Mouse (Mus musculus): ENCODE measurements around the gene Patj. TPM values are rescaled to one million over a fixed set of nuclear protein-coding genes. Genes with fewer than 3 reads are reported as not detected.
A peak's percentile ranks its signal among the peaks of the same experiment; 100 is the strongest.
"Not testable (repeated sequence)": the region's sequence is repeated elsewhere in the genome, so short reads cannot be mapped to it uniquely, and the experiment has no call there.

Patj gene
- polyA plus RNA-seq, 1 experiment from 2014 or later = 13.3 TPM

DNA sequence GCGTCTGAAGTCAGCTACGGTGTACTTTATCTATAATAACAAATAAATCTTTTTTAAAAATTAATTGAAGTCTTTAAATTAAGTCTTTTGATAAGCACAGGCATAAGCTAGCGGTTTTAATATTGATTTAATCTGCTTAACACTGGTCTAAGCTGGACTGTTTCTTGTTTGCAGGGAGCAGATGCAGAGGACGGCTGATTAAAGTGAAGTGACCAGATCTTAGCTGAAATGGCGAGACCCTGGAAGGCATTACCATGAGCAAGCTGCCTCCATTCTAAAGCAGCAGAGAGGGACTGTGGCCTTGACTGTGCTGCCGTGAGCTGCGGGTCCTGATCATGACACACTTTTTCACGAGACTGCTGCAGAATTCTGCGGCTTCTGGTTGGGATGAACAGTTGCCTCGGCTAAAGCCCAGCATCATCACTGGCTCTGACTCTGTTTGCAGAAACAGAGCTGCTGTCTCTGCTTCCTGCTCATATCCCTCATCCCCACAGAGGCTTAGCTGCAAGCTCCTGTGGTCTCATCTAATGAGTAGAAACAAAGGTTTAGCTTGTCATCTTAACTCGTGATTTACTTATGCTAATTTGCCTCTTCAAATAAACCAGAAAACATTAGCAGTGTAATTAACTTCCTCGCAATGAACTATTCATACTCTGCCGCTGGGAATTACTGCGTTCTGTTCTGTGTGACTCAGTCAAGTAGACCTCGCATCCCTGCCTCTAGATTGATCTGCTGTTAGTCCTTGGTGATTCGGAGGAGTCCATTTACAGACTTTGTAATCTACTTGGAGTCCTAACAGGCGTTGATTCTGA lies 322.4 kb downstream of the Patj start:
- WGBS = 86% methylated on average over 17 of the region's 17 CpGs
- DNase-seq (ENCODE audit: low spot score) = no peak
- H3K27me3 ChIP-seq (ENCODE audit: insufficient read depth, poor library complexity, severe bottlenecking) = no peaks in the 10 kb centered on the region
- H3K27ac ChIP-seq = no peak overlapping the region
- H3K9me3 ChIP-seq = no peaks in the 10 kb centered on the region
- no peaks in the 10 kb centered on the region for H3K36me3 ChIP-seq
- H3K4me1 ChIP-seq = no peaks in the 10 kb centered on the region
- H3K4me3 ChIP-seq = no peak overlapping the region

DNA sequence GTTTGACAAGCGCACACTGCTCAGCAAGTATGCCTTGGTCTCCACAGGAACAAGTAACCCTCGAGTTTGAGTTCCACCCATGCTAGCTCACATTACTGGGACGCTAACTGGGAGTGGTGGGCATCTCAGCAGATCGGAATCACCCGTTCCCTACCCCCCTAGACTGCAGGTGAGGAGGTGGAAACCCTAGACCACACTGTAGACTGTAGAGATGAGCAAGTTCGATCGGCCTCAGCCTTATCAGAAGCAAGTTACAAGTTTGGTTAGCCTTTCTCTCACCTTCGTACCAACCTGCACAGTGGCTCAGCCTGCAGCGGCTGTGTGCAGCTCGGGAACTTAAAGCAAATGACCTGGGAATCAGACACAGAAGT lies 322.9 kb downstream of the Patj start:
- H3K27ac ChIP-seq = no peak overlapping the region
- H3K4me1 ChIP-seq = no peaks in the 10 kb centered on the region
- WGBS = 86% methylated on average over 10 of the region's 10 CpGs
- no peaks in the 10 kb centered on the region for H3K9me3 ChIP-seq
- DNase-seq (ENCODE audit: low spot score) = no peak
- no peaks in the 10 kb centered on the region for H3K36me3 ChIP-seq
- H3K27me3 ChIP-seq (ENCODE audit: insufficient read depth, poor library complexity, severe bottlenecking) = no peaks in the 10 kb centered on the region
- H3K4me3 ChIP-seq = no peak overlapping the region

DNA sequence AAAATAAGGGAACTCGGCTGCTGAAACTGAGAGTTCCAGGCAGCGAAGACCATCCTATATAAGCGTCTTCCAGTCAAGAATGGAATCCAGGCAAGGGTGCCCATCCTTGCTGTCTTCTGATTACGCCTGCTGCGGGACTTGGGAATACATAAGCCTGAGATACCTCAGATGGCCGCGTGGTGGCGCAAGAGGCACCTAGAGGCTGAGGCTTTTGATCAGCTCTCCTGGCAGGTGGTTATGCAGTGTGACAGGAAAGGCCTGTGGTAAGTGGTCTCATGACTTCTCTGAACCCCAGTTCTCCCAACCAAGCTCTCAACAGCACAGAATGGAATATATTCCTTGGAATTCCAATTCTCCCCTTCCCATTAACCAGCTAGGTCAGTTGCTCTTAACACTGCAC lies 326.9 kb downstream of the Patj start:
- WGBS = 11% methylated on average over 8 of the region's 8 CpGs
- Histone ChIP-seq H3K27me3 (ENCODE audit: insufficient read depth, poor library complexity, severe bottlenecking) (peaks cover 17% of the 10 kb centered on the region), H3K4me3 (no peak overlapping the region), H3K27ac (no peak overlapping the region), H3K36me3 (no peaks in the 10 kb centered on the region), H3K9me3 (no peaks in the 10 kb centered on the region), H3K4me1 (peaks cover 12% of the 10 kb centered on the region)
- peak; percentile 82 for DNase-seq (ENCODE audit: low spot score)

DNA sequence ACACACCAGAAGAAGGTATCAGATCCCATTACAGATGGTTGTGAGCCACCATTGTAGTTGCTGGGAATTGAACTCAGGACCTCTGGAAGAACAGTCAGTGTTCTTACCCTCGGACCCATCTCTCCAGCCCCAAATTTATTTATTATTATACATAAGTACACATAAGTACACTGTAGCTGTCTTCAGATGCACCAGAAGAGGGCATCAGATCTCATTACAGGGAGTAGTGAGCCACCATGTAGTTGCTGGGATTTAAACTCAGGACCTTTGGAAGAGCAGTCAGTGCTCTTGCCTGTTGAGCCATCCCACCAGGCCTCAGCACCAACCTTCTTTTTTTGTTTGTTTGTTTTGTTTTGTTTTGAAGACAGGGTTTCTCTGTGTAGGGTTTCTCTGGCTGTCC lies 329.1 kb downstream of the Patj start:
- H3K4me1 ChIP-seq = peaks cover 20% of the 10 kb centered on the region
- not testable (repeated sequence) for H3K9me3 ChIP-seq; DNase-seq (ENCODE audit: low spot score); H3K36me3 ChIP-seq; H3K4me3 ChIP-seq; H3K27ac ChIP-seq
- WGBS = 87% methylated on average over 1 of the region's 1 CpGs
- peaks cover 23% of the 10 kb centered on the region for H3K27me3 ChIP-seq (ENCODE audit: insufficient read depth, poor library complexity, severe bottlenecking)

DNA sequence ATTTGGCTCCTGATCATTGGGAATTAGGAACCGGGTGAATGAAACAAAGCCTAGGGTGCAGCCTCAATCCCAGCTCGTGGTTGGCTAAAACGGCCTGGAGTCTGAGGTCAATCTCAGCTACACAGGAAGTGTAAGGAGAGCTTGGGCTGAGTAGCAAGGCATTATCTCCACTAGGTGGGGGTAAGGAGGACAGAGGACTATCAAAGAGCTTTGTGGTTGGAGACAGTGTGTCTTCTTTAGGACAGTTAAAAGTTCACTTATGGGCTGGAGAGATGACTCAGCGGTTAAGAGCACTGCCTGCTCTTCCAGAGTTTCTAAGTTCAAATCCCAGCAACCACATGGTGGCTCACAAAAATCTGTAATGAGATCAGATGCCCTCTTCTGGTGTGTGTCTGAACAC lies 329.9 kb downstream of the Patj start:
- H3K9me3 ChIP-seq = no peaks in the 10 kb centered on the region
- WGBS = 35% methylated on average over 4 of the region's 4 CpGs

DNA sequence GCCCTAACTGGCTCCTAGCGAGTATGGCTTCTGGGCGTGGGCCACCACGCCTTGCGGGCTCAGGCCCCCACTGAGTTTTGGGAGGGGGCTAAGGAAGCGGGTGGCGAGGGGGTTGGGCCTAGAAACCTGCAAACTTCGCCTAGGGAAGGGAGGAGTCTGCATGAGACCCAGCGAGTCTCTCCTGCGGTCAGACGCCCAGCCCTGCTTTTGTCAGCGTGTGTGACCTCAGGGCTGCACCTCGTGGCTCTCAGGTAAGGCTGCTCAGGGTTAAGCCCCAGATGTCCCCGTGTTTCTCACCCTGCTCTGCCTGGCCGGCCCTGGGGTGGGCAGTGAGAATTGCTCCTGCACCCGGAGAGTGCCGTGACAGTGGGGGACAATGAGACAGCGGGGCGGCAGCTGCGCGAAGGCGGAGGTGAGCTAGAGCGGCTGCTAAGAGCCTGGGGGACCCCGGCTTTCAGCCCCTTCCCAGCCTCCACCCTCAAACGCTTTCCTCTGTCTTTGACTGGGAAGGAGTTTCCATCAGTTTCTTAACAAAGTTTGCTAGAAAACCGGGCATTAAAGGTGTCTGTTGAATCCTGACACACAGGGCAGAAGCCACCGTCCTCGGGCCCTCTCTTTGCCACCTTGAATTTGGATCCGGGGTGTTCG lies 331.1 kb downstream of the Patj start, which contains the start of gene L1td1:
Gene L1td1, plus strand, starts transcription at position 145 of the 648 bp plus-strand sequence.
- H3K27me3 ChIP-seq (ENCODE audit: insufficient read depth, poor library complexity, severe bottlenecking) = peaks cover 23% of the 10 kb centered on the region
- no peaks in the 10 kb centered on the region for H3K9me3 ChIP-seq
- H3K27ac ChIP-seq = peak within 1 kb of the TSS; percentile 64; the same call in 1 of the 2 replicates
- no peak for DNase-seq (ENCODE audit: low spot score)
- no peaks in the 10 kb centered on the region for H3K36me3 ChIP-seq
- 2% methylated on average over 29 of the region's 29 CpGs for WGBS
- peak within 1 kb of the TSS; percentile 58 for H3K4me3 ChIP-seq
- H3K4me1 ChIP-seq = peaks cover 20% of the 10 kb centered on the region

More for the DNA sequence above, 329.9 kb downstream of the Patj start:
- no peak for DNase-seq (ENCODE audit: low spot score)
- Histone ChIP-seq H3K4me3 (no peak overlapping the region), H3K27me3 (ENCODE audit: insufficient read depth, poor library complexity, severe bottlenecking) (peaks cover 23% of the 10 kb centered on the region), H3K4me1 (peaks cover 20% of the 10 kb centered on the region), H3K27ac (no peak overlapping the region), H3K36me3 (no peaks in the 10 kb centered on the region)

DNA sequence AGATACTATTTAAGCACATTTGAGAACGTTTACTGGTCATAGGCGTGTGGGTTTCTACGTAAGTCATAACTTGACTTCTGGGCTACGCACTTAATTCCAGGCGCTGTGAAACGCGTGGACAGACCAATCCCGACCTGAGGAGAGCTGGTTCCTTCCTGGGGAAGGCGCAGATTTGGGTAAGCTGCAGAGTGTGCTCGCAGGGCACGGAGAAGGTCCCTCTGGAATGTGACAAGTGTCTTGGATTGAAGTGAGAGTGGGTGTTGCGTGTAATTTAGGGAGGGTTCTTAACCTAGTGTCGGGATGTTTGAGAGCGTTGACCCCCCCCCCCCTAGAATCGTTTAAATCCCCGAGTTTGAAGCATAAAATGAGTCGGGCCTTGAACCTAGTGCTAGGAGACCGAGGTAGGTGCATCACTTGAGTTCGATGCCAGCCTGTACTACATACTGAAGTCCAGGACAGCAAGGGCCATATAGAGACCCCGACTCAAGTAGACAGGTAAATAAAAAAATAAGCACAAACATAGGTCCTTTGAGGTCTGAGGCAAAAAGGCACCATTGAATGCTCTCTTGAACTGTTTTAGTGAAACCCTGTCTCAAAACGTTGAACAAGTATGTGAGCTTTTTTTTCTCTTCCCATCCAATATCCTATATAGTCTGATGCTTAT lies 331.8 kb downstream of the Patj start:
- Histone ChIP-seq H3K27ac (no peak overlapping the region), H3K27me3 (ENCODE audit: insufficient read depth, poor library complexity, severe bottlenecking) (peaks cover 23% of the 10 kb centered on the region), H3K36me3 (no peaks in the 10 kb centered on the region), H3K4me1 (peaks cover 20% of the 10 kb centered on the region), H3K4me3 (peak overlapping the region; percentile 58), H3K9me3 (no peaks in the 10 kb centered on the region)
- WGBS = 2% methylated on average over 21 of the region's 21 CpGs
- no peak for DNase-seq (ENCODE audit: low spot score)

DNA sequence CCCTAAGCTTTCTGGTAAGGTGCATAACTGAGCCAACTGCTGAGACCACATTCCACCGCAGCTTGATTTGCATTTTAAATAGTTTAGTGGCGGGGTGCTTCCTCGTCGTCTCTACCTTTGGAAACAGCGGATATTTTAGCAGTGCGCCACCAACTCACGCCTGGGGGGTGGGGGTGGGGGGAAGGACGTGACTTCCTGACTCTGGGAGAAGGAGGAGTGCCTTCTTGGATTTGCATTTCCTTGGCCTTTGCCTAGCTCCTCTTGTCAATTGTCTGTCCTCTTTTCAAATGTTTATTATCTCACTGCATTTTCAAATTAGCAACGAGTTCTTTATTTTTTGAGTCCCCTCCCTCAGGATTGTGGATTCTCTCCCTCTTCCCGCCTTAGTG lies 332.4 kb downstream of the Patj start:
- Histone ChIP-seq H3K27me3 (ENCODE audit: insufficient read depth, poor library complexity, severe bottlenecking) (peaks cover 23% of the 10 kb centered on the region), H3K36me3 (no peaks in the 10 kb centered on the region), H3K9me3 (no peaks in the 10 kb centered on the region), H3K27ac (no peak overlapping the region), H3K4me1 (peaks cover 20% of the 10 kb centered on the region), H3K4me3 (peak overlapping the region; percentile 58)
- no peak for DNase-seq (ENCODE audit: low spot score)
- 1% methylated on average over 10 of the region's 10 CpGs for WGBS

DNA sequence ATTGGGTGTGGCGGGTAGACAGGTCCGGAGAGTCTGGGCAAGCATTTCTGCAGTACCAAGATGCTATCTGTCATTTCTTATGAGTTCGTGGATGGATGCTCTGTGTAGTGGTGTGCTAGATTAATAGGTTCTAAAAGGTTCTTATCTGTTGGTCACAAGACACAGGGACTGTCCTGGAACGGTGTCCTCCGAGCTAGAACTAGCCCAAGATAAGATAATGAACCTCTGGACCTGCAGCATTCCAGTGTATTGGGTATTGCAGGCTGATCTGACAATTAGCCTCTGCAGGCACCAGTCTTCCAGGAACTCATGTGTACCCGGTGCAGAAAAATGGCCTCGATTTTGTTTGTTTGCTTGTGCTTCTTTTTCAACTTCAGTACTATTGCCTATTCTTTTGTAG lies 333.1 kb downstream of the Patj start:
- Histone ChIP-seq H3K4me3 (no peak overlapping the region), H3K27ac (no peak overlapping the region), H3K27me3 (ENCODE audit: insufficient read depth, poor library complexity, severe bottlenecking) (peaks cover 23% of the 10 kb centered on the region), H3K9me3 (no peaks in the 10 kb centered on the region), H3K36me3 (no peaks in the 10 kb centered on the region), H3K4me1 (peaks cover 20% of the 10 kb centered on the region)
- no peak for DNase-seq (ENCODE audit: low spot score)
- 37% methylated on average over 7 of the region's 7 CpGs for WGBS

DNA sequence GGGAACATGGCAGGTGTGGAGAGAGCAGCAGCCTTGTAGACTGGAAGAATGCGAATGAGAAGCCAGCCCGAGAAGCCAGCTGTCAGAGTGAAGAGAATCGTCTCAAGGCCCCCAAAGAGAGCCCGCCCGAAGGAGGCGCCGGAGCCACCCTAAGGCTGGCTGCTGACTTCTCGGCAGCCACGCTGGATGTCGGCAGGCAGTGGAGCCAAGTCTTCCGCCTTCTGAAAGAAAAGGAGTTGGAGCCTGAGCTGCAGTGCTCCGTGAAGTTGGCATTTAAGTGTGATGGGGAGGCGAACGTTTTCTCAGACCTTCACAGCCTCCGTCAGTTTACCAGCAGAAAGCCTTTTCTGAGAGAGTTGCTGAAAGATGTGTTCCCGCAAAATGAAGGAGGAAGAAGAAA lies 338.1 kb downstream of the Patj start:
- 94% methylated on average over 16 of the region's 16 CpGs for WGBS
- no peak for DNase-seq (ENCODE audit: low spot score)

DNA sequence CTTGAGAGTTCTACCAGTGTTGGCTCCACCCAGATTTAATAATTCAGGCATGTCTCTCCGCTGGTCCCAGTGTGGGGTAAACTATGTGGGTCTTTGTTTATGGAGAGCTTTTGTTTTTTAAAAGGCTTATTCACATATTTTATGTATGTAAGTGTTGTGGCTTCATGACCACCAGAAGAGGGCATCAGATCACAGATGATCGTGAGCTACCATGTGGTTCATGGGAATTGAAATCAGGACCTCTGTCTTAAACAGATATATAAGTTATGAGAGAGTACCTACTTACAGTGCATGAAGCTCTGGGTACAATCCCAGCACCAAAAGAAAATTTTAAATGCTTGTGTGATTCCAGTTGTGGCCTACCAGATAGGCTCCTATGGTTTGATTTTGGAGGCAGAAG lies 344.2 kb downstream of the Patj start:
- WGBS = 43% methylated on average over 2 of the region's 2 CpGs
- Histone ChIP-seq H3K4me1 (peaks cover 8% of the 10 kb centered on the region; the same call in 1 of the 2 replicates), H3K27ac (no peak overlapping the region), H3K27me3 (ENCODE audit: insufficient read depth, poor library complexity, severe bottlenecking) (no peaks in the 10 kb centered on the region), H3K36me3 (no peaks in the 10 kb centered on the region), H3K4me3 (no peak overlapping the region), H3K9me3 (no peaks in the 10 kb centered on the region)
- DNase-seq (ENCODE audit: low spot score) = no peak

More for the DNA sequence above, 338.1 kb downstream of the Patj start:
- H3K4me3 ChIP-seq = no peak overlapping the region
- H3K27me3 ChIP-seq (ENCODE audit: insufficient read depth, poor library complexity, severe bottlenecking) = no peaks in the 10 kb centered on the region; the same call in 1 of the 2 replicates
- no peak overlapping the region for H3K27ac ChIP-seq
- no peaks in the 10 kb centered on the region for H3K4me1 ChIP-seq
- no peaks in the 10 kb centered on the region for H3K9me3 ChIP-seq
- H3K36me3 ChIP-seq = no peaks in the 10 kb centered on the region

DNA sequence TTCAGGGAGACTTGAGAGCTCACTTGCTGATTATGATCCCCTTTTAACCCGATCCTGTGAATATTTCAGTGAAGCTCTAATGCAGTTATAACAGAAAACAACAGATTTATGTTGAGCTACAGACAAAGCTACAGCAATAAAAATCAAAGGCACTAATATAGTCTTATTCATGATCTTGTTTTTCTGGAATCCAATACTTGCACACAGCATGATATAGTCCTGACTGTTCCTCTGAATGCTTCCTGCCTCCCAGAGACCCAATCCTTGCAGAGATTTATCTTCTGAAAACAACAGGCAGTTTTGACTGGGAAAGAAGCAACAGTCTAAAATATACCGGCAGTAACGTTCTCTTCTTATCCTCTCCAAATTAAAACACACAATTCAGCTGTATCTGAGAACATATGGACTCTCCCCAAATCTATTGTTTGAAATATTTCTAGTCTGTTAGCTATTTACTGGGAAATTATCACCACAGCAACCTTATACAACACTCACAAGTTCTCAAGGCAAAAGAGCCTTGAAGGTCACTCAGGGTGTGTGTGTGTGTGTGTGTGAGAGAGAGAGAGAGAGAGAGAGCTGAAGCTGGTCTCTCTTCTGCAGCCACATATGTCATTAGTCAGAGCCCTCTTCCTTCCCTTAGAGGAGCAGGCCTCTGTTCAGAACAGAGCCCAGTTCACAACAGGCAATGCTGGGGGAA lies 347.8 kb downstream of the Patj start:
- no peak for DNase-seq (ENCODE audit: low spot score)
- WGBS = 58% methylated on average over 3 of the region's 3 CpGs
- Histone ChIP-seq H3K27ac (peak overlapping the region; percentile 67), H3K36me3 (no peaks in the 10 kb centered on the region), H3K9me3 (no peaks in the 10 kb centered on the region), H3K27me3 (ENCODE audit: insufficient read depth, poor library complexity, severe bottlenecking) (no peaks in the 10 kb centered on the region), H3K4me1 (peaks cover 8% of the 10 kb centered on the region; the same call in 1 of the 2 replicates), H3K4me3 (no peak overlapping the region)

DNA sequence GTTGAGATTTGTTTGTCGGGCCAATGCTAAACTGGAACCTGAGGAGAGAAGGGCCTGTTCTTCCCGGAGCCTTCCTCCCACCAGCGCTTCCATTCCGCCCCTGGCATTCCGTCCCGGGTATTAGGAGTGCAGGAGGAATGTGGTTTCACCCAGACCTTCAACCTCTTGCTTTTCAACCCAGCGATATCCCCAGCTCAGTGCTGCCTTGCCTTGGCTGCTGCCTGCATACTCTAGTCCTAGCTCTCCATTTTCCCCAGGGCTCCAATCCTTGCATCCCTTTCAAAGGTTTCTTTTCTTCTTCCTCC lies 348.3 kb downstream of the Patj start:
- 27% methylated on average over 7 of the region's 7 CpGs for WGBS
- Histone ChIP-seq H3K27me3 (ENCODE audit: insufficient read depth, poor library complexity, severe bottlenecking) (no peaks in the 10 kb centered on the region), H3K36me3 (no peaks in the 10 kb centered on the region), H3K4me3 (no peak overlapping the region), H3K4me1 (peaks cover 8% of the 10 kb centered on the region; the same call in 1 of the 2 replicates), H3K9me3 (no peaks in the 10 kb centered on the region), H3K27ac (peak overlapping the region; percentile 67)
- no peak for DNase-seq (ENCODE audit: low spot score)

All from heart, embryonic 10.5 days (tissue).